ENCODE assay signal across 9 mouse cellular contexts in genomic region chr7:126180956-126181355, GRCm38 (mm10). TPM values are rescaled to one million over a fixed set of nuclear protein-coding genes. Genes with fewer than 3 reads are reported as not detected.
DNase-seq lines count a peak whose midpoint lies in the region; ATAC-seq and TF ChIP-seq lines count a peak whose summit lies in the region.
"Had no signal": no experiment of that assay in that cellular context is flagged by ENCODE, and none has a peak within 500 bp of the region (broad histone marks: within the 10 kb centered on the region; RNA-seq: fewer than 3 reads in every experiment).

No protein-coding gene starts in this region.

- H3K9ac ChIP-seq in liver, embryonic 14.5 days (replicated peaks): no peak overlapping the region
- no peak overlapping the region for H3K9ac ChIP-seq in midbrain, embryonic 14.5 days (replicated peaks; ENCODE audit: low read length)

- H3K27ac ChIP-seq in kidney, adult 2 months (ENCODE audit: insufficient read depth, low read depth, low read length): no peak overlapping the region
- H3K27ac ChIP-seq in liver, embryonic 14.5 days: no peak overlapping the region
- H3K27ac ChIP-seq in midbrain, embryonic 14.5 days (replicated peaks; ENCODE audit: low read depth, low read length): no peak overlapping the region
- no peak overlapping the region for H3K27ac ChIP-seq in midbrain, embryonic 10.5 days (replicated peaks)
- H3K27ac ChIP-seq: heart, adult 2 months had no signal

- peak; percentile 65 for ATAC-seq in activated CD4-positive, CD25-positive, alpha-beta regulatory T cell, adult 4 months
- no peak for ATAC-seq in liver, embryonic 14.5 days (ENCODE audit: insufficient read depth)
- no peak for ATAC-seq in midbrain, embryonic 14.5 days (ENCODE audit: low FRiP score, low TSS enrichment)

- no peaks in the 10 kb centered on the region for H3K27me3 ChIP-seq in kidney, adult 2 months (replicated peaks; ENCODE audit: control insufficient read depth, insufficient read depth, low read length)
- no peaks in the 10 kb centered on the region for H3K27me3 ChIP-seq in liver, embryonic 14.5 days (ENCODE audit: control insufficient read depth, insufficient read depth, low read length)
- H3K27me3 ChIP-seq in midbrain, embryonic 14.5 days (ENCODE audit: control insufficient read depth, insufficient read depth, low read length): no peaks in the 10 kb centered on the region
- no peaks in the 10 kb centered on the region for H3K27me3 ChIP-seq in midbrain, embryonic 10.5 days (ENCODE audit: low read depth, poor library complexity, severe bottlenecking)

- peaks cover 26% of the 10 kb centered on the region for H3K4me1 ChIP-seq in kidney, adult 2 months (ENCODE audit: control insufficient read depth, insufficient read depth, low read length)
- H3K4me1 ChIP-seq in liver, embryonic 14.5 days (replicated peaks; ENCODE audit: control insufficient read depth in 2 of 2, insufficient read depth in 2 of 2, low read length in 1 of 2): peaks cover 37 to 47% of the 10 kb centered on the region in 2 experiments
- no peaks in the 10 kb centered on the region for H3K4me1 ChIP-seq in midbrain, embryonic 14.5 days (ENCODE audit: control insufficient read depth, insufficient read depth, low read length)
- H3K4me1 ChIP-seq in midbrain, embryonic 10.5 days: peaks cover 15% of the 10 kb centered on the region

- H3K36me3 ChIP-seq in kidney, adult 2 months (ENCODE audit: control insufficient read depth, insufficient read depth, low read length): no peaks in the 10 kb centered on the region
- H3K36me3 ChIP-seq in liver, embryonic 14.5 days (replicated peaks; ENCODE audit: control insufficient read depth, insufficient read depth, low read depth): no peaks in the 10 kb centered on the region
- no peaks in the 10 kb centered on the region for H3K36me3 ChIP-seq in midbrain, embryonic 14.5 days (ENCODE audit: control insufficient read depth, insufficient read depth, low read length)
- no peaks in the 10 kb centered on the region for H3K36me3 ChIP-seq in midbrain, embryonic 10.5 days

- TF ChIP-seq POLR2A in kidney, adult 2 months (IDR thresholded peaks at IDR 0.05; ENCODE audit: low read depth, low read length): no peak

- H3K9me3 ChIP-seq in liver, embryonic 14.5 days (ENCODE audit: control insufficient read depth, low read length): no peaks in the 10 kb centered on the region
- H3K9me3 ChIP-seq in midbrain, embryonic 14.5 days (ENCODE audit: control insufficient read depth, low read length): no peaks in the 10 kb centered on the region
- no peaks in the 10 kb centered on the region for H3K9me3 ChIP-seq in midbrain, embryonic 10.5 days (replicated peaks)

- WGBS in kidney, adult 2 months: 48% methylated on average over 3 of the region's 3 CpGs
- WGBS in liver, embryonic 14.5 days (ENCODE audit: insufficient replicate concordance): 20% methylated on average over 3 of the region's 3 CpGs
- WGBS in midbrain, embryonic 14.5 days: 85% methylated on average over 3 of the region's 3 CpGs
- WGBS in midbrain, embryonic 10.5 days: 81% methylated on average over 3 of the region's 3 CpGs

- H3K4me3 ChIP-seq in kidney, adult 2 months (ENCODE audit: insufficient read depth, low read depth, low read length): no peak overlapping the region
- H3K4me3 ChIP-seq in liver, embryonic 14.5 days (ENCODE audit: insufficient read depth in 1 of 2, low read depth in 2 of 2, low read length in 2 of 2): no peak overlapping the region
- H3K4me3 ChIP-seq in midbrain, embryonic 14.5 days (replicated peaks; ENCODE audit: low read depth, low read length): no peak overlapping the region
- H3K4me3 ChIP-seq in midbrain, embryonic 10.5 days: no peak overlapping the region
- H3K4me3 ChIP-seq: heart, adult 2 months had no signal

- TF ChIP-seq EP300 in liver, embryonic 14.5 days (IDR thresholded peaks at IDR 0.05; ENCODE audit: low read depth): no peak

- H3K4me2 ChIP-seq in liver, embryonic 14.5 days (ENCODE audit: low read depth): peak overlapping the region; percentile 13; the same call in 1 of the 2 replicates
- no peak overlapping the region for H3K4me2 ChIP-seq in midbrain, embryonic 14.5 days (ENCODE audit: low read length)

- DNase-seq in kidney, adult 2 months: peak; percentile 30
- DNase-seq in kidney, adult 11 months: no peak
- DNase-seq in liver, embryonic 14.5 days (ENCODE audit: low read depth in 3 of 3, low spot score in 3 of 3): no peak
- peak; percentile 73 for DNase-seq in thymus, postnatal 0 days (ENCODE audit: low spot score)
- DNase-seq in midbrain, embryonic 14.5 days: no peak
- DNase-seq in layer of hippocampus, adult 9-10 months (ENCODE audit: low spot score): no peak
- no peak for DNase-seq in midbrain, embryonic 10.5 days (ENCODE audit: low spot score)

- TF ChIP-seq CTCF in kidney, adult 2 months (conservative IDR thresholded peaks at IDR 0.05; ENCODE audit: insufficient read depth, insufficient read length, low read depth, low read length): no peak
- no peak for TF ChIP-seq CTCF in liver, embryonic 14.5 days (IDR thresholded peaks at IDR 0.05; ENCODE audit: low read depth)

RNA-seq across cellular contexts. Expression of gene Xpo6, which starts 19.3 kb away (rescaled TPM):
- polyA plus RNA-seq in kidney, adult 2 months (2012; rRNA removed): 119 and 122 TPM in 2 replicates
- 100 to 1,000 TPM in 1 of 2 experiments, 10 to 100 TPM in 1; 88.4 to 103 TPM for polyA plus RNA-seq in activated CD4-positive, CD25-positive, alpha-beta regulatory T cell, adult 4 months (2017; shearing (Covaris generic))
- 47.5 and 52.3 TPM in 2 replicates for polyA plus RNA-seq in liver, embryonic 14.5 days (2012; rRNA removed)
- 18.2 and 19.2 TPM in 2 replicates for polyA plus RNA-seq in liver, embryonic 14.5 days (2014; fragmentation: Nextera tagmentation; extraction: Ambion mirVana)
- 46.8 and 56.5 TPM in 2 replicates for polyA plus RNA-seq in thymus, postnatal 0 days (2015; fragmentation: Nextera tagmentation; extraction: Ambion mirVana)
- 64.2 and 65.1 TPM in 2 replicates for polyA plus RNA-seq in midbrain, embryonic 14.5 days (2014; fragmentation: Nextera tagmentation; extraction: Ambion mirVana)
- polyA plus RNA-seq in midbrain, embryonic 10.5 days (2016; fragmentation: Nextera tagmentation; extraction: Ambion mirVana): 61.3 and 65.7 TPM in 2 replicates

Comparison
In these comparisons a context has a peak if more than half of its experiments do, and no peak if none do; other contexts are left out.
1. DNase-seq: peak in kidney, adult 2 months (single experiment) and thymus, postnatal 0 days (single experiment); none in kidney, adult 11 months (single experiment), liver, embryonic 14.5 days (0 of 3), midbrain, embryonic 14.5 days (single experiment), layer of hippocampus, adult 9-10 months (single experiment) and midbrain, embryonic 10.5 days (single experiment).